Mouse (Mus musculus): ENCODE measurements around the gene Clcnka.

Clcnka gene

DNA sequence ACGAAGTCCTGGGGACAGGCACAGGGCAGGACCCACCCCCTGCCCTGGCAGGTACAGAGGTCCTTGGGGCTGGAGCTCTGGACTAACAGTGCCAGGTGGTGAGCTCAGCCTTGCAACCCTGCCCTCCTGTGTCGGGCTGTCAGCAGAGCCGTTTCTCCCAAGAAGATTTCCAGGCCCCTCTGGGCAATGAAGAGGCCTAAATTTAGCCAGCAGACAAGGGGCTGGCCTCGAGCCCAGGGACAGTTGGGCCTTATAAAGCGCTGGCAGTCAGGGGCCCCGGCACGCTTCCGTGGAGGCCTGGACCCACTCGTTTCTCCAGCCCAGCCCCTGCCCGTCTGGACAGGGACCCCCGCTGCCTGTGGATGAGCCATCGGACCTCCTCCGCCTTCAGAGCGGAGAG is 22.9 kb upstream of the Clcnka start:
- peak in 1 of 2 experiments; percentile 56 for DNase-seq (ENCODE audit: low spot score in 2 of 2)

- no peak for DNase-seq (ENCODE audit: low spot score in 2 of 2)
Observed at GRCm38 (mm10) chr4:141420886-141421285, 22.4 kb upstream of the Clcnka start.

DNA sequence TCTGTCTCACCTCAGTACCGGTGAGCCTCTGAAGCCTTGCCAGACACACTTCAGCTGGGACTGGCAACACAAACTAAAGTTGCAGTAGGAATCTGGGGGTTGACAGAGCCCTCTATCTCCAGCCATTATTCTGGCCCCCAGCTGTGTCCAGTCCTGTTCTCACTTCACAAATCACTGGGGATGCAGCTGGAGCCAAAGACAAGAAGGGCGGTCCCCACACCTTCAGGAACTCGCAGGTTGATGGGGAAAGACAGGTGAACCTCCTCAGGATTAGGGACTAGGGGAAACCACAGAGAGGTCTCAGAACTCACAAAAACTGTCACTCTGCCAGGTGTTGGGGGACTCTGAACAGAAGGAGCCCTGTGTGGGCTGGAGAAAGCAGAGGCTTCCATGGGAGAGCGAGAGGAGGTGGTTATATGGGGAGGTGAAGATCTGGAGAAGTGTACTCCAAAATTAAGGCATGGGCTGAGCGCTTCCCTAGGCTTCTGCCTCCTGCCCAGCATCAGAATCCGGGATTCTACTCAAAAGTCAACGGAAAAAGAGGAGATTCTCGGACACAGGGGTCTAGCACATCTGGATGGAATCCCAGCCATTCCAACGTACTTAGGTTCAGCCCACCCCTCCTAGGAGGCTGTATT is 21.8 kb upstream of the Clcnka start, which contains the start of gene Hspb7:
TSS of gene Hspb7 (plus strand) at position 588 of the 638 bp plus-strand sequence.
- no peak for DNase-seq (ENCODE audit: low spot score in 2 of 2)

DNA sequence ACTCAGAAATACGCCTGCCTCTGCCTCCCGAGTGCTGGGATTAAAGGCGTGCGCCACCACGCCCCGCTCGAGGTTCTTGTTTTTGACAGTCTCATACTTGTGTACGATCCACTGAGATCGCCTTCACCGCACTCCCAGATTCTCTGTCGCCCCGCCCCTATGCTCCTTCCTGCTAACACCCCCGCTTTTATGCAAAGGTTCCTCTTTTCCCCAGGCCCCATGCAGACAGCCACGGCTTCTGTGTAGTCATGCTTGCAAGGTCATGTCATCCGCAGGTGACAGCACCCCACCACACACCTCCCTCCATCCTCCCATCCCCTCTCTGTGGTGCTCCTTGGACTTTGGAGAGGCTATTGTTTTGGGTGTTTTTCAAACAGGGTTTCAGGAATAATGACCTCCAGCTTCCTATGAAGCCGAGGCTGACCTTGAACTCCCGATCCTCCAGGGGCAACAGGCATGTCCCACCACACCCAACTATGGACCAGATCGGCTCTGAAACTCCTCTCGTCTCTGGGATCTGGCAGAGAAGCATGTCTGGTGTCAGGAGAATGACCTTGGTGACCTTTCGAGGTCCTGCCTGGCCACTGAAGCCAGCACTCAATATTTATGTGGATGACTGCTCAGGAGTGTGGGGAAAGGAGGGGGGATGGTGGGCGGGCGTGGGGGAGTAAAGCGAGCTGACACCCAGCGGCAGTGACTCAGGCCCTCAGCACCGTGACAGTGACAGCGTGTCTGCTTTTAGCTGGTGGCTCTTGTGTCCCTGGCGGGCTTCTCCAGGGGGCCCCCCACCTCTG is 21.1 kb upstream of the Clcnka start:
- no peak for DNase-seq (ENCODE audit: low spot score in 2 of 2)

- no peak for DNase-seq (ENCODE audit: low spot score in 2 of 2)
Observed at GRCm38 (mm10) chr4:141415924-141416323, 17.4 kb upstream of the Clcnka start, which contains the start of gene Clcnkb. Gene Clcnkb, minus strand, starts transcription at chr4:141416014.

- no peak for DNase-seq (ENCODE audit: low spot score in 2 of 2)
Observed at GRCm38 (mm10) chr4:141411430-141411992, 13.0 kb upstream of the Clcnka start.

GRCm38 (mm10) chr4:141408577-141408976 is 10.1 kb upstream of the Clcnka start:
- DNase-seq (ENCODE audit: low spot score in 2 of 2): no peak

DNA sequence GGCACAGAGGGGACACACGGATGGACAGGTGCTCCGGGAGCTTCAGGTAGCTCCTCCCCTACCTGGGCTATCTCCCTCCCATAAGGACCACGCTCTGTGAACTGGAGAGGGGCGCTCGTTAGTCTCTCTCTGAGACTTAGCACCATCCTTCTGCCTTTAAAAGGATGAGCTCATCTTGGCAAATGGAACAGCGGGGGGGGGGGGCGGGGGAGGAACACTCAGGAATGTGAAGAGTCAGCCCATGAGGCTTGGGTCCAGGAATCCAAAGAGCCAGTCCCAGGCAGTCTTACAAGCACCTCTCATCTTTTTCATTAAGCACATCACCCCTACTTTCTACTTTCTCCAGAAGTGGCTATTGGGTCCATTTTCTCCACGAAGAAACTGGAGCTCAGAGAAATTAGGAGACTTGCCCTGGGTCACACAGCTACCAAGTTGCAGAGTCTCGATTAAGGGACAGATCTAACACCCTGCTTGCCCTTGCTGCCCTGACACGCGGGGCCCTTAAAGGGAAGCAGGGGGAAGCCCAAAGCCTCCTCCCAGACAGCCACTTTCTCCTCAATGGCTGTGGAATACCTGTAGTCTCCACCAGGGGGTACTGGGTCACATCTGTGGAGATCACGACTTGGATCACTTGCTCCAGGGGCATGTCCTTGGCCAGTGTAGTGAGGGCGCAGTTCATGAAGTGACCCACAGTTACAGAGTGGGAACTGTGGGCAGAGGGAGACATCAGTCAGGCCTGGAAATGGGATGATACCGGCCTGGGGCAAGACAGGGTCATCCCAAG is 8.2 kb upstream of the Clcnka start:
- peak in 1 of 2 experiments; percentile 40 for DNase-seq (ENCODE audit: low spot score in 2 of 2)

- DNase-seq (ENCODE audit: low spot score in 2 of 2): no peak
Observed at GRCm38 (mm10) chr4:141405314-141405622, 6.7 kb upstream of the Clcnka start.

GRCm38 (mm10) chr4:141404518-141405313 is 6.2 kb upstream of the Clcnka start:
- peak; percentile 70 to 82 for DNase-seq (ENCODE audit: low spot score in 2 of 2)

DNA sequence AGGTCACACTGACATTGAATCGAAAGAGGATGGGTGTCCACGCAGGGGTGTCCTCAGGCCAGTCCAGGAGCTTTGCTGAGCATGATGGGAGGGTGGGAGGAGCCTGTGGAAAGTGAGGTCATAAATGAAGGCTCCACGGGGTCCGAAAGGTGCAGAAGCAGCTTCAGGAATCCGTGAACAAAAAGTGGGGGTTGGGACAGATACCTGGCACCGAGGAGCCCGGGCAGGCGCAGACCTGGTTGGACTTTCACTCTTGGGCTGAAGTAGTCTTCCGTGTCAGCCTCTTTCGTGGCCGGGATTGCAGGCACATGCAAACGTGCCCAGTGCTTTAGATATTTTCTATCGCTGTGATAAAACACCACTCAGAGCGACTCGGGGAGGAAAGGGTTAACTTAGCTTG is 1.6 kb upstream of the Clcnka start:
- DNase-seq (ENCODE audit: low spot score in 2 of 2): no peak

- DNase-seq (ENCODE audit: low spot score in 2 of 2): no peak
Observed at GRCm38 (mm10) chr4:141397861-141398260, 663 bp downstream of the Clcnka start.

DNA sequence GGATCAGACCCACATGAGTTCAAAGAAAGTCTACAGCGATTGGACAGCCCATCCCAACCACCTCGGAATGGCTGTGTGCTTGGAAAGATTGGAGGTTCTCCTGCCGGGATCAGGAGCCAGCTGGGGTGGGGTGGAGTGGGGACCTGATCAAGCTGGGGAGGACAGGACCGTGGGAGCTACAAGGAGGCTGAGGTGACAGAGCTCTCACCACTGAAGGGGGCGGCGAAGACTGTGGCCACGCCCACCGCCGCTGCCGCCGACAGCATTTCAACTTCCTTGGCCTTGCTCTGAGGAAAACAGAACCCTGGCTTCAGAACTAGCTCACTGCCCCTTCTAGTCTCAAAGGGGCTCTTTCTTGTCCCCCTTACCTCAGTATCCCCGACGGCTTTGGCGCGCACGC is 3.8 kb downstream of the Clcnka start:
- no peak for DNase-seq (ENCODE audit: low spot score in 2 of 2)

- no peak for DNase-seq (ENCODE audit: low spot score in 2 of 2)
Observed at GRCm38 (mm10) chr4:141391293-141391692, 7.2 kb downstream of the Clcnka start.

DNA sequence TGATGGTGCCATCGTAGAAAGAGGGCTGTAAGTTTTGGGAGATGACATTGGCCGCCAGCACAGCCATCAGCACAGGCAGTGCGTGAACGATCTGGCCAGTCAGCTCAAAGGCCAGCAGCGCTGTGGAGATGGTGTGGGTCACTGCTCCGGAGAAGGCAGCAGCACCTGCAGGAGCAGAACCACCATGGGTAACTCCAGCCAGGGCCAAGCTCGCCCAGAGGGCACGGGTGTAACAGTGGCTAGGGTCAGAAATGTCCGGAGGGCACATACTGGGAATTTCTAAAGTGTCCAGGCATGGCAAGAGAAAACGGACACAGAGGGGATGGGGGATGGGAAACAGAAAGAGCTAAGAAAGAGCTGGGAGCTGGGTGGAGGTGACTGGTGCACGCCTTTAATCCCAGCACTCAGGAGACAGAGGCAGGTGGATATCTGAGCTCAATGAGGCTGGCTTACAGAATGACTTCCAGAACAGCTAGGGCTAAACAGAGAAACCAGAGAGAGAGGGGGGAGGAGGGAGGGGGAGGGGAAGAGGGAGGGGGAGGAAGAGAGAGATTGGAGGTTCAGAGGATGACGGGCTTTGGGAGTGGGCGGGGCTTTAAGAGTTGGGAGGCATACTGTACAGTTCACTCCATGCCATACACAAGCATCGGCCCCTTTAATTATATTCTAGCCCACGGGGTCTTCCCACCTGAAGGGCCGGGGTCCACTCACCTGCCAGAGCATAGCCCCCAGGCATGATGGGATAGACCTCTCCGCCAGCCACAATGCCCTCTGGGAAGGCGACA is 9.0 kb downstream of the Clcnka start:
- no peak for DNase-seq (ENCODE audit: low spot score in 2 of 2)

DNA sequence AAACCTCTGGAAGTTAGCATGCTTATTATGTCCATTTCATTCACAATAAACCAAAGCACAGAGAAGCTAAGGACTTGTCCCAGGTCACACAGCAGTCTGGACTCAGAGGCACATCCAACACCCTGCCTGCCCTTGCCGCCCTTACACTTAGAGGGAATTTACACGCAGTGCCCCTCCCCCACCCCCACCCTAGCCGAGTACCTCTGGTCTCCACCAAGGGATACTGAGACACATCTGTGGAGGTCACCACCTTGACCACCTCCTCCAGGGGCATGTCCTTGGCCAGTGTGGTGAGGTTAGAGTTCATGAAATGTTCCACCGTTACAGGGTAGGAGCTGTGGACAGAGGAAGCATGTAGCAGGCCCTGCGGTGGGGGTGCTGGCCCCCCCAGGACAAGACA is 10.6 kb downstream of the Clcnka start:
- DNase-seq (ENCODE audit: low spot score in 2 of 2): no peak

GRCm38 (mm10) chr4:141387093-141387784 is 11.3 kb downstream of the Clcnka start:
- DNase-seq (ENCODE audit: low spot score in 2 of 2): peak; percentile 52 to 62

- DNase-seq (ENCODE audit: low spot score in 2 of 2): no peak
Observed at GRCm38 (mm10) chr4:141386150-141386549, 12.4 kb downstream of the Clcnka start.

GRCm38 (mm10) chr4:141385275-141385674 is 13.2 kb downstream of the Clcnka start:
- DNase-seq (ENCODE audit: low spot score in 2 of 2): no peak

DNA sequence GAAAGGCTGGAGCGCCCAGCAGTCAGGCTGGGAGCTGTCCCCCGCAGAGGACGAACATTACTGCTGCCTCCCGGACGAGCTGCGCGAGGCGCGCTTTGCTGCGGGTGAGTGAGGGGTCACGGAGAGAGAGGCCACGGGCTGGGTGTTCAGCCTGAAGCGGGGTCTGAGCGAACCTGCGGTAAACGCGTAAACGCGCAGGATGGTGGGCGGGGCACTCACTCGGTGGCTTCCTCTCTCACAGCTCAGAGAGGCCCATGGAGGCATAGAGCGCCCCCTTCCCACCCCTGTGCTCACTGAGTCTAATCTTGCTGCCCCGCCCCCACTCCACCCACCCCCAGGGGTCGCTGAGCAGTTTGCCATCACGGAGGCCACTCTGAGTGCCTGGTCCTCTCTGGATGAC is 16.1 kb downstream of the Clcnka start:
- DNase-seq (ENCODE audit: low spot score in 2 of 2): no peak
